Mouse (Mus musculus) G1E (cell line): ENCODE measurements around the gene Calhm2. TPM values are rescaled to one million over a fixed set of nuclear protein-coding genes. Genes with fewer than 3 reads are reported as not detected.

Experiments used
- ATAC-seq: 2 replicates; pipeline ENCODE4 v1.8.0; 2016; ENCODE audit warnings: mild to moderate bottlenecking; ENCODE audit not compliant: insufficient number of reproducible peaks, poor library complexity, low FRiP score, severe bottlenecking; ENCODE audit errors: extremely low read depth
- DNase-seq: peaks from one replicate; pipeline ENCODE4 v3.0.0; 2012; ENCODE audit warnings: low spot score
- H3K27me3 ChIP-seq: 2 replicates; pipeline ENCODE4 v1.6.1; 2012; ENCODE audit warnings: mild to moderate bottlenecking, low read length, inconsistent platforms; ENCODE audit not compliant: insufficient read depth
- H3K36me3 ChIP-seq: replicated peaks from 2 replicates; pipeline ENCODE3; 2012; ENCODE audit warnings: mild to moderate bottlenecking, inconsistent platforms
- H3K4me1 ChIP-seq: 2 replicates; pipeline ENCODE4 v1.6.1; 2012; ENCODE audit warnings: low read depth, low read length, inconsistent platforms, mixed read lengths; ENCODE audit not compliant: insufficient read depth
- H3K4me3 ChIP-seq: 2 replicates; pipeline ENCODE4 v1.5.1; 2012; ENCODE audit warnings: low read depth, mild to moderate bottlenecking, inconsistent platforms, low read length, moderate library complexity, mixed read lengths
- H3K9me3 ChIP-seq: replicated peaks from 2 replicates; pipeline ENCODE4 v1.6.1; 2012; ENCODE audit warnings: inconsistent platforms
- CTCF ChIP-seq: IDR thresholded peaks from 2 replicates; pipeline ENCODE4 v1.5.1; 2012; ENCODE audit warnings: low read depth, low read length, inconsistent platforms, mixed read lengths
- GATA1 ChIP-seq: IDR thresholded peaks from 2 replicates; pipeline ENCODE4 v1.6.1; 2012; ENCODE audit warnings: borderline replicate concordance, low read length, inconsistent platforms, mixed read lengths
- GATA2 ChIP-seq: IDR thresholded peaks from 2 replicates; pipeline ENCODE4 v1.6.1; 2012; ENCODE audit warnings: low read depth, low read length, inconsistent platforms, borderline replicate concordance
- POLR2AphosphoS5 ChIP-seq: IDR thresholded peaks from 2 replicates; pipeline ENCODE4 v1.6.1; 2012; ENCODE audit warnings: low read depth, low read length, inconsistent platforms; ENCODE audit not compliant: insufficient replicate concordance
- TAL1 ChIP-seq: conservative IDR thresholded peaks from 2 replicates; pipeline ENCODE4 v1.6.1; 2012; ENCODE audit warnings: low read depth, low read length, inconsistent platforms, mixed read lengths
- polyA plus RNA-seq: library from polyadenylated mRNA; stranded (reverse); fragments of >175 nt; gene quantifications from 2 replicates; pipeline ENCODE4 v1.2.3, GENCODE M21; 2012
- total RNA-seq, 2 experiments: library from RNA; stranded (forward) in 1 of 2; stranded (reverse) in 1 of 2; fragments of 200-1000 nt in 1 of 2; fragments of >200 nt in 1 of 2; fragmentation: Nextera tagmentation in 1 of 2; gene quantifications; 2 replicates each; pipeline ENCODE4 v1.2.3; 2014 to 2017

Calhm2 gene
- total RNA-seq (2014; fragmentation: Nextera tagmentation) (not detected in 2 replicates), total RNA-seq (2017) (0.17 and 0.44 TPM in 2 replicates), polyA plus RNA-seq (0.07 and 0.08 TPM in 2 replicates)

GRCm38 (mm10) chr19:47137771-47138421, at the start of gene Calhm2:
Gene Calhm2 (minus strand): TSS chr19:47138294.
- ATAC-seq, result no peak
- Histone ChIP-seq H3K4me3 (peak within 1 kb of the TSS; percentile 18; the same call in 1 of the 2 replicates), H3K9me3 (no peaks in the 10 kb centered on the region), H3K36me3 (peaks cover 9% of the 10 kb centered on the region), H3K4me1 (peaks cover 58% of the 10 kb centered on the region), H3K27me3 (peaks cover 34% of the 10 kb centered on the region)
- TF ChIP-seq POLR2AphosphoS5 (no peak), TAL1 (no peak), CTCF (no peak), GATA1 (no peak), GATA2 (no peak)
- DNase-seq, result no peak

GRCm38 (mm10) chr19:47186514-47187275, 48.6 kb upstream of the Calhm2 start:
- ATAC-seq, result no peak
- H3K36me3 ChIP-seq, result no peaks in the 10 kb centered on the region
- H3K4me3 ChIP-seq, result no peak overlapping the region
- no peaks in the 10 kb centered on the region for H3K4me1 ChIP-seq
- H3K9me3 ChIP-seq, result 0 out of 2 replicates have a peak, but pooled peaks cover 3% of the 10 kb centered on the region
- DNase-seq, result no peak
- peaks cover 9% of the 10 kb centered on the region for H3K27me3 ChIP-seq
- TF ChIP-seq GATA1 (no peak), POLR2AphosphoS5 (no peak), CTCF (no peak), GATA2 (no peak), TAL1 (no peak)

GRCm38 (mm10) chr19:47184736-47185135, 46.6 kb upstream of the Calhm2 start:
- H3K4me1 ChIP-seq, result no peaks in the 10 kb centered on the region
- no peak for ATAC-seq
- no peaks in the 10 kb centered on the region for H3K36me3 ChIP-seq
- H3K4me3 ChIP-seq, result no peak overlapping the region
- H3K27me3 ChIP-seq, result peaks cover 9% of the 10 kb centered on the region
- no peak for TF ChIP-seq TAL1
- TF ChIP-seq GATA1, result no peak
- TF ChIP-seq GATA2, result no peak
- TF ChIP-seq CTCF, result no peak
- TF ChIP-seq POLR2AphosphoS5, result no peak
- DNase-seq, result no peak
- H3K9me3 ChIP-seq, result 0 out of 2 replicates have a peak, but pooled peaks cover 3% of the 10 kb centered on the region

- Histone ChIP-seq H3K9me3 (0 out of 2 replicates have a peak, but pooled peaks cover 6% of the 10 kb centered on the region), H3K27me3 (peaks cover 13% of the 10 kb centered on the region), H3K4me3 (no peak overlapping the region), H3K36me3 (no peaks in the 10 kb centered on the region), H3K4me1 (no peaks in the 10 kb centered on the region)
- TF ChIP-seq CTCF, result no peak
- TF ChIP-seq TAL1, result no peak
- no peak for TF ChIP-seq GATA1
- TF ChIP-seq POLR2AphosphoS5, result no peak
- no peak for TF ChIP-seq GATA2
- ATAC-seq (no peak), DNase-seq (no peak)
These were observed 46.1 kb upstream of the Calhm2 start for GRCm38 (mm10) chr19:47184221-47184620.

- no peak overlapping the region for H3K4me3 ChIP-seq
- no peaks in the 10 kb centered on the region for H3K36me3 ChIP-seq
- peaks cover 14% of the 10 kb centered on the region; the same call in 1 of the 2 replicates for H3K9me3 ChIP-seq
- DNase-seq (no peak), ATAC-seq (no peak)
- no peak for TF ChIP-seq GATA1
- H3K4me1 ChIP-seq, result no peaks in the 10 kb centered on the region
- H3K27me3 ChIP-seq, result peaks cover 8% of the 10 kb centered on the region; the same call in 1 of the 2 replicates
These were observed 41.9 kb upstream of the Calhm2 start for GRCm38 (mm10) chr19:47180011-47180410.

GRCm38 (mm10) chr19:47179272-47179809, 41.2 kb upstream of the Calhm2 start:
- TF ChIP-seq GATA1, result no peak
- TF ChIP-seq GATA2, result no peak
- TF ChIP-seq POLR2AphosphoS5, result no peak
- no peak for TF ChIP-seq TAL1
- no peak for TF ChIP-seq CTCF

More at GRCm38 (mm10) chr19:47179272-47179809, 41.2 kb upstream of the Calhm2 start:
- Histone ChIP-seq H3K4me1 (no peaks in the 10 kb centered on the region), H3K4me3 (no peak overlapping the region; the same call in 1 of the 2 replicates), H3K9me3 (peaks cover 14% of the 10 kb centered on the region; the same call in 1 of the 2 replicates), H3K36me3 (no peaks in the 10 kb centered on the region), H3K27me3 (peaks cover 8% of the 10 kb centered on the region; the same call in 1 of the 2 replicates)
- DNase-seq (no peak), ATAC-seq (no peak)
